Comparison of ENCODE assay signal across 8 mouse cellular contexts in genomic region chr10:80103032-80103431, GRCm38 (mm10). TPM values are rescaled to one million over a fixed set of nuclear protein-coding genes. Genes with fewer than 3 reads are reported as not detected.
DNase-seq lines count a peak whose midpoint lies in the region; ATAC-seq and TF ChIP-seq lines count a peak whose summit lies in the region.

No protein-coding gene starts in this region.

- H3K4me3 ChIP-seq in heart, embryonic 15.5 days, result no peak overlapping the region; the same call in 1 of the 2 replicates
- H3K4me3 ChIP-seq in bone marrow, adult 2 months (replicated peaks; ENCODE audit: control insufficient read depth, low read depth, low read length), result no peak overlapping the region
- no peak overlapping the region for H3K4me3 ChIP-seq in hindbrain, embryonic 11.5 days (ENCODE audit: low read depth, low read length)
- no peak overlapping the region for H3K4me3 ChIP-seq in midbrain, embryonic 11.5 days (ENCODE audit: low read depth, low read length)

- no peak for ATAC-seq in heart, embryonic 15.5 days (replicated peaks; ENCODE audit: insufficient number of reproducible peaks, insufficient read depth, low FRiP score, low read depth)
- ATAC-seq in hindbrain, embryonic 11.5 days (ENCODE audit: low FRiP score), result peak; percentile 10; the same call in 1 of the 2 replicates
- 0 out of 2 replicates have a peak, but pooled peaks have one; percentile 8 for ATAC-seq in midbrain, embryonic 11.5 days (ENCODE audit: low FRiP score)

- peaks cover 34% of the 10 kb centered on the region for H3K4me1 ChIP-seq in heart, embryonic 15.5 days (replicated peaks)
- H3K4me1 ChIP-seq in bone marrow, adult 2 months (ENCODE audit: control insufficient read depth, insufficient read depth, low read length), result peaks cover 13% of the 10 kb centered on the region
- no peaks in the 10 kb centered on the region; the same call in 1 of the 2 replicates for H3K4me1 ChIP-seq in hindbrain, embryonic 11.5 days (replicated peaks; ENCODE audit: control insufficient read depth, insufficient read depth, low read length)
- peaks cover 8% of the 10 kb centered on the region; the same call in 1 of the 2 replicates for H3K4me1 ChIP-seq in midbrain, embryonic 11.5 days (ENCODE audit: control insufficient read depth, insufficient read depth, low read length)

- peak overlapping the region; percentile 75; the same call in 1 of the 2 replicates for H3K4me2 ChIP-seq in heart, embryonic 15.5 days
- H3K4me2 ChIP-seq in hindbrain, embryonic 11.5 days (replicated peaks; ENCODE audit: low read depth, low read length), result no peak overlapping the region
- peak overlapping the region; percentile 60; the same call in 1 of the 2 replicates for H3K4me2 ChIP-seq in midbrain, embryonic 11.5 days

- 90% methylated on average over 2 of the region's 2 CpGs for WGBS in heart, embryonic 15.5 days
- WGBS in bone marrow, adult 2 months, result 57% methylated on average over 2 of the region's 2 CpGs
- WGBS in hindbrain, embryonic 11.5 days, result 83% methylated on average over 2 of the region's 2 CpGs
- WGBS in midbrain, embryonic 11.5 days, result 76% methylated on average over 2 of the region's 2 CpGs

- DNase-seq in heart, adult 8-10 months (ENCODE audit: low spot score), result no peak
- no peak for DNase-seq in hindbrain, embryonic 11.5 days (ENCODE audit: low spot score)
- DNase-seq in midbrain, embryonic 11.5 days (ENCODE audit: low spot score, missing footprints), result no peak
- no peak for DNase-seq in thymus, postnatal 36 days
- no peak for DNase-seq in cerebellum, postnatal 10 days
- DNase-seq in spleen, postnatal 4 days (ENCODE audit: low spot score in 2 of 2), result no peak

- H3K9me3 ChIP-seq in heart, embryonic 15.5 days (replicated peaks), result no peaks in the 10 kb centered on the region
- H3K9me3 ChIP-seq in hindbrain, embryonic 11.5 days (ENCODE audit: control insufficient read depth, low read length), result no peaks in the 10 kb centered on the region
- no peaks in the 10 kb centered on the region for H3K9me3 ChIP-seq in midbrain, embryonic 11.5 days (ENCODE audit: control insufficient read depth, low read length)

- no peak for TF ChIP-seq CTCF in bone marrow, adult 2 months (IDR thresholded peaks at IDR 0.05; ENCODE audit: control insufficient read depth, insufficient read depth, low read length)

- no peaks in the 10 kb centered on the region for H3K27me3 ChIP-seq in heart, embryonic 15.5 days
- no peaks in the 10 kb centered on the region for H3K27me3 ChIP-seq in hindbrain, embryonic 11.5 days (ENCODE audit: control insufficient read depth, insufficient read depth, low read length)
- no peaks in the 10 kb centered on the region for H3K27me3 ChIP-seq in midbrain, embryonic 11.5 days (ENCODE audit: control insufficient read depth, insufficient read depth, low read length)

- H3K27ac ChIP-seq in heart, embryonic 15.5 days, result peak overlapping the region; percentile 70
- peak overlapping the region; percentile 6; the same call in 1 of the 2 replicates for H3K27ac ChIP-seq in bone marrow, adult 2 months (ENCODE audit: control insufficient read depth, insufficient read depth, low read depth, low read length, poor library complexity)
- H3K27ac ChIP-seq in hindbrain, embryonic 11.5 days (ENCODE audit: low read depth, low read length), result no peak overlapping the region
- no peak overlapping the region for H3K27ac ChIP-seq in midbrain, embryonic 11.5 days (ENCODE audit: low read depth, low read length)

- H3K36me3 ChIP-seq in heart, embryonic 15.5 days, result no peaks in the 10 kb centered on the region
- no peaks in the 10 kb centered on the region for H3K36me3 ChIP-seq in hindbrain, embryonic 11.5 days (ENCODE audit: control insufficient read depth, insufficient read depth, low read length)
- H3K36me3 ChIP-seq in midbrain, embryonic 11.5 days (ENCODE audit: control insufficient read depth, insufficient read depth, low read length), result no peaks in the 10 kb centered on the region

- no peak for TF ChIP-seq POLR2A in bone marrow, adult 2 months (IDR thresholded peaks at IDR 0.05; ENCODE audit: borderline replicate concordance, control insufficient read depth, low read depth, low read length)

- no peak overlapping the region for H3K9ac ChIP-seq in heart, embryonic 15.5 days
- H3K9ac ChIP-seq in hindbrain, embryonic 11.5 days (ENCODE audit: low read depth, low read length), result no peak overlapping the region
- peak overlapping the region; percentile 91 for H3K9ac ChIP-seq in midbrain, embryonic 11.5 days (ENCODE audit: low read length)

RNA-seq across cellular contexts. Expression of gene Sbno2, which starts 2.3 kb away (rescaled TPM):
- 8.3 and 13.9 TPM in 2 replicates for polyA plus RNA-seq in heart, embryonic 15.5 days (2015; fragmentation: Nextera tagmentation; extraction: Ambion mirVana)
- 10 to 100 TPM in 3 of 4 experiments, 1 to 10 TPM in 1; 9.5 to 12.0 (median 11.1) TPM for total RNA-seq in heart, adult 8-10 months (2022)
- 37.6 and 83.8 TPM in 2 replicates for polyA plus RNA-seq in bone marrow, adult 2 months (2011; ENCODE audit: insufficient read depth, insufficient read length, low replicate concordance, missing spikeins)
- 8.0 and 9.5 TPM in 2 replicates for polyA plus RNA-seq in hindbrain, embryonic 11.5 days (2014; fragmentation: Nextera tagmentation; extraction: Ambion mirVana)
- polyA plus RNA-seq in midbrain, embryonic 11.5 days (2014; fragmentation: Nextera tagmentation; extraction: Ambion mirVana), result 7.0 and 7.3 TPM in 2 replicates

RNA-seq across cellular contexts. Expression of gene Stk11, which starts 12.6 kb away (rescaled TPM):
- 10.0 and 14.2 TPM in 2 replicates for polyA plus RNA-seq in heart, embryonic 15.5 days (2015; fragmentation: Nextera tagmentation; extraction: Ambion mirVana)
- 100 to 1,000 TPM; 148 to 176 (median 153) TPM for total RNA-seq in heart, adult 8-10 months (2022)
- polyA plus RNA-seq in bone marrow, adult 2 months (2011; ENCODE audit: insufficient read depth, insufficient read length, low replicate concordance, missing spikeins), result 197 and 344 TPM in 2 replicates
- polyA plus RNA-seq in hindbrain, embryonic 11.5 days (2014; fragmentation: Nextera tagmentation; extraction: Ambion mirVana), result 21.3 and 26.8 TPM in 2 replicates
- 18.5 and 23.1 TPM in 2 replicates for polyA plus RNA-seq in midbrain, embryonic 11.5 days (2014; fragmentation: Nextera tagmentation; extraction: Ambion mirVana)

RNA-seq across cellular contexts. Expression of gene Atp5d, which starts 35.4 kb away (rescaled TPM):
- 861 and 962 TPM in 2 replicates for polyA plus RNA-seq in heart, embryonic 15.5 days (2015; fragmentation: Nextera tagmentation; extraction: Ambion mirVana)
- total RNA-seq in heart, adult 8-10 months (2022), result 1,000 to 10,000 TPM; 1,050 to 1,135 (median 1,101) TPM
- polyA plus RNA-seq in bone marrow, adult 2 months (2011; ENCODE audit: insufficient read depth, insufficient read length, low replicate concordance, missing spikeins), result 131 and 178 TPM in 2 replicates
- 364 and 371 TPM in 2 replicates for polyA plus RNA-seq in hindbrain, embryonic 11.5 days (2014; fragmentation: Nextera tagmentation; extraction: Ambion mirVana)
- 329 and 355 TPM in 2 replicates for polyA plus RNA-seq in midbrain, embryonic 11.5 days (2014; fragmentation: Nextera tagmentation; extraction: Ambion mirVana)

RNA-seq across cellular contexts. Expression of gene Cbarp, which starts 37.6 kb away (rescaled TPM):
- polyA plus RNA-seq in heart, embryonic 15.5 days (2015; fragmentation: Nextera tagmentation; extraction: Ambion mirVana), result 1.7 and 2.9 TPM in 2 replicates
- 1 to 10 TPM; 3.8 to 6.1 (median 4.6) TPM for total RNA-seq in heart, adult 8-10 months (2022)
- polyA plus RNA-seq in bone marrow, adult 2 months (2011; ENCODE audit: insufficient read depth, insufficient read length, low replicate concordance, missing spikeins), result 3.4 and 3.7 TPM in 2 replicates
- polyA plus RNA-seq in hindbrain, embryonic 11.5 days (2014; fragmentation: Nextera tagmentation; extraction: Ambion mirVana), result 15.1 and 16.7 TPM in 2 replicates
- 11.1 and 11.8 TPM in 2 replicates for polyA plus RNA-seq in midbrain, embryonic 11.5 days (2014; fragmentation: Nextera tagmentation; extraction: Ambion mirVana)

RNA-seq across cellular contexts. Expression of gene Midn, which starts 45.0 kb away (rescaled TPM):
- polyA plus RNA-seq in heart, embryonic 15.5 days (2015; fragmentation: Nextera tagmentation; extraction: Ambion mirVana), result 11.6 and 16.8 TPM in 2 replicates
- 100 to 1,000 TPM in 1 of 4 experiments, 10 to 100 TPM in 3; 83.9 to 111 (median 91.0) TPM for total RNA-seq in heart, adult 8-10 months (2022)
- polyA plus RNA-seq in bone marrow, adult 2 months (2011; ENCODE audit: insufficient read depth, insufficient read length, low replicate concordance, missing spikeins), result 36.0 and 53.2 TPM in 2 replicates
- 66.7 and 67.1 TPM in 2 replicates for polyA plus RNA-seq in hindbrain, embryonic 11.5 days (2014; fragmentation: Nextera tagmentation; extraction: Ambion mirVana)
- polyA plus RNA-seq in midbrain, embryonic 11.5 days (2014; fragmentation: Nextera tagmentation; extraction: Ambion mirVana), result 66.0 and 71.3 TPM in 2 replicates

Comparison
In these comparisons a context has a peak if more than half of its experiments do, and no peak if none do; other contexts are left out.
1. H3K27ac ChIP-seq: peak in heart, embryonic 15.5 days (single experiment) and bone marrow, adult 2 months (single experiment); none in hindbrain, embryonic 11.5 days (single experiment) and midbrain, embryonic 11.5 days (single experiment).